Mouse (Mus musculus): ENCODE data around the gene Scrn1.

Gene Scrn1

GRCm38 (mm10) chr6:54565665-54566545 is at the start of gene Scrn1:
Gene Scrn1, minus strand, starts transcription at chr6:54566489.
- no peak for DNase-seq (ENCODE audit: low read depth, low spot score)

- DNase-seq (ENCODE audit: low read depth, low spot score) = no peak
These were observed 40.0 kb upstream of the Scrn1 start for GRCm38 (mm10) chr6:54606241-54606640.

GRCm38 (mm10) chr6:54604001-54604715 is 37.9 kb upstream of the Scrn1 start:
- DNase-seq (ENCODE audit: low read depth, low spot score) = no peak

- no peak for DNase-seq (ENCODE audit: low read depth, low spot score)
These were observed 36.6 kb upstream of the Scrn1 start for GRCm38 (mm10) chr6:54602891-54603290.

GRCm38 (mm10) chr6:54600681-54601347 is 34.5 kb upstream of the Scrn1 start:
- DNase-seq (ENCODE audit: low read depth, low spot score) = no peak

GRCm38 (mm10) chr6:54597711-54598110 is 31.4 kb upstream of the Scrn1 start:
- no peak for DNase-seq (ENCODE audit: low read depth, low spot score)

- DNase-seq (ENCODE audit: low read depth, low spot score) = no peak
These were observed 30.9 kb upstream of the Scrn1 start, which contains the start of gene Fkbp14 for GRCm38 (mm10) chr6:54597208-54597607. Gene Fkbp14, minus strand, starts transcription at chr6:54597308.

GRCm38 (mm10) chr6:54595330-54595878 is 29.1 kb upstream of the Scrn1 start:
- DNase-seq (ENCODE audit: low read depth, low spot score) = no peak

- peak; percentile 90 for DNase-seq (ENCODE audit: low read depth, low spot score)
These were observed 28.4 kb upstream of the Scrn1 start, which contains the start of gene Plekha8 for GRCm38 (mm10) chr6:54594469-54595329. Gene Plekha8, plus strand, starts transcription at chr6:54595111.

- DNase-seq (ENCODE audit: low read depth, low spot score) = no peak
These were observed 27.6 kb upstream of the Scrn1 start for GRCm38 (mm10) chr6:54593766-54594468.

- DNase-seq (ENCODE audit: low read depth, low spot score) = peak; percentile 89
These were observed 26.7 kb upstream of the Scrn1 start for GRCm38 (mm10) chr6:54592938-54593535.

- no peak for DNase-seq (ENCODE audit: low read depth, low spot score)
These were observed 25.5 kb upstream of the Scrn1 start for GRCm38 (mm10) chr6:54591778-54592177.

GRCm38 (mm10) chr6:54590691-54591090 is 24.4 kb upstream of the Scrn1 start:
- DNase-seq (ENCODE audit: low read depth, low spot score) = no peak

GRCm38 (mm10) chr6:54588212-54588611 is 21.9 kb upstream of the Scrn1 start:
- DNase-seq (ENCODE audit: low read depth, low spot score) = no peak

- no peak for DNase-seq (ENCODE audit: low read depth, low spot score)
These were observed 21.4 kb upstream of the Scrn1 start for GRCm38 (mm10) chr6:54587683-54588082.

GRCm38 (mm10) chr6:54586911-54587310 is 20.6 kb upstream of the Scrn1 start:
- no peak for DNase-seq (ENCODE audit: low read depth, low spot score)

- no peak for DNase-seq (ENCODE audit: low read depth, low spot score)
These were observed 19.9 kb upstream of the Scrn1 start for GRCm38 (mm10) chr6:54586175-54586574.

- DNase-seq (ENCODE audit: low read depth, low spot score) = no peak
These were observed 7.1 kb upstream of the Scrn1 start for GRCm38 (mm10) chr6:54573218-54573955.

- DNase-seq (ENCODE audit: low read depth, low spot score) = no peak
These were observed 3.5 kb upstream of the Scrn1 start for GRCm38 (mm10) chr6:54569776-54570175.
